Mouse (Mus musculus) limb, embryonic 12.5 days (tissue): ENCODE data around the gene Akap8. TPM values are rescaled to one million over a fixed set of nuclear protein-coding genes. Genes with fewer than 3 reads are reported as not detected.
A peak's percentile ranks its signal among the peaks of the same experiment; 100 is the strongest.

Experiments
- ATAC-seq: fragments of 200-750 bp; cut with Nextera tagmentation; 2 replicates; pipeline ENCODE4 v1.8.0; 2017; ENCODE audit warnings: low read depth, moderate TSS enrichment; ENCODE audit not compliant: insufficient number of reproducible peaks, insufficient read depth, low FRiP score, low TSS enrichment
- H3K27ac ChIP-seq: fragments of 300-500 bp; sonication (generic); 2 replicates; pipeline ENCODE4 v1.5.1; 2016; ENCODE audit warnings: mild to moderate bottlenecking, moderate library complexity
- H3K27me3 ChIP-seq: fragments of 300-500 bp; sonication (generic); 2 replicates; pipeline ENCODE4 v1.6.1; 2016; ENCODE audit warnings: mild to moderate bottlenecking, moderate library complexity
- H3K36me3 ChIP-seq: fragments of 300-500 bp; sonication (generic); 2 replicates; pipeline ENCODE4 v1.6.1; 2016; ENCODE audit warnings: mild to moderate bottlenecking, moderate library complexity
- H3K4me1 ChIP-seq: fragments of 300-500 bp; sonication (generic); replicated peaks from 2 replicates; pipeline ENCODE4 v1.6.1; 2016
- H3K4me2 ChIP-seq: fragments of 300-500 bp; sonication (generic); 2 replicates; pipeline ENCODE4 v1.6.1; 2016; ENCODE audit warnings: mild to moderate bottlenecking, moderate library complexity
- H3K4me3 ChIP-seq: fragments of 300-500 bp; sonication (generic); replicated peaks from 2 replicates; pipeline ENCODE4 v1.5.1; 2016; ENCODE audit warnings: mild to moderate bottlenecking
- H3K9ac ChIP-seq: fragments of 300-500 bp; sonication (generic); replicated peaks from 2 replicates; pipeline ENCODE4 v1.6.1; 2016; ENCODE audit warnings: mild to moderate bottlenecking, moderate library complexity
- H3K9me3 ChIP-seq: fragments of 300-500 bp; sonication (generic); 2 replicates; pipeline ENCODE4 v1.6.1; 2016; ENCODE audit warnings: mild to moderate bottlenecking, moderate library complexity
- WGBS: fragments of 180-500 bp; shearing (Covaris S2); methylation state at CpG from one replicate; pipeline ENCODE4 v1.1.7; 2016; 5-methylcytosine and 5-hydroxymethylcytosine counted together
- polyA plus RNA-seq: library from polyadenylated mRNA; unstranded; fragments of >200 nt; fragmentation: Nextera tagmentation; extraction: Ambion mirVana; gene quantifications from 2 replicates; pipeline ENCODE4 v1.2.1, GENCODE M21; 2016

Akap8 gene
- polyA plus RNA-seq, 1 experiment from 2014 or later, result 153 TPM

DNA sequence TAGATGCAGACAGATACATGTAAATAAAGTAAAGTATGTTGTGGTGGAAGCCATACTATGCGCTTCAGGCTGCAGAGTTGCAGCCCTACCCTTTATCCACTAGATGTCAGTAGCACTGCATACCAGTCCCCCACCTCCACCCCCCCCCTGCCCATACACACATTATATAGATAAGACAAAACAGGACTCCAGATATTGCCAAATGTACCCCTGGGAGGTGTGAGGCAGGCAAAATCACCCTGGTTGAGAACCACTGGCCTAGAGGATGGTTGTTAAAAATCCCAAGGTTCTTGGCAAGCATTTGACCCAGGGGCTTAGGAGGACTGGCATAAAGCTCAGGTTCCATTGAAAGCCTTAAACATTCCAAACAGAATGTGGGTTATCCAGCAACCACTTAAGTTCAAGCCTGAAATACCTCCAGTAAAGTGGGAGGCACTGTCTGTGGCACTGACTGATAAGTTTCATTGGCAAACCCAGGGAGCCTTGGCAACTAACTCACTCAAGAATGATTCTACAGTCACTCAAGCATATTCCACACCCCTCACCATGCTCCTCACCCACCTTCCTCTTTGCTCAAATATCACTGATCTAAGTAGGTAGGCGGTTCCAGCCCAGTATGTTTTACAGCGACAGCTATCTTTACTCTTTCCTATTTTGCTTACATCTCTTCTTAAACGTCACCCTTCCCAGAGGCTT, 28.1 kb upstream of the Akap8 start:
- ATAC-seq, result no peak
- Histone ChIP-seq H3K27ac (peak overlapping the region; percentile 41), H3K27me3 (no peaks in the 10 kb centered on the region), H3K36me3 (peaks cover 25% of the 10 kb centered on the region), H3K9ac (peak overlapping the region; percentile 76; the same call in 1 of the 2 replicates), H3K4me2 (peak overlapping the region; percentile 84), H3K4me1 (peaks cover 18% of the 10 kb centered on the region), H3K9me3 (no peaks in the 10 kb centered on the region), H3K4me3 (peak overlapping the region; percentile 81)
- WGBS, result 19% methylated on average over 4 of the region's 4 CpGs

DNA sequence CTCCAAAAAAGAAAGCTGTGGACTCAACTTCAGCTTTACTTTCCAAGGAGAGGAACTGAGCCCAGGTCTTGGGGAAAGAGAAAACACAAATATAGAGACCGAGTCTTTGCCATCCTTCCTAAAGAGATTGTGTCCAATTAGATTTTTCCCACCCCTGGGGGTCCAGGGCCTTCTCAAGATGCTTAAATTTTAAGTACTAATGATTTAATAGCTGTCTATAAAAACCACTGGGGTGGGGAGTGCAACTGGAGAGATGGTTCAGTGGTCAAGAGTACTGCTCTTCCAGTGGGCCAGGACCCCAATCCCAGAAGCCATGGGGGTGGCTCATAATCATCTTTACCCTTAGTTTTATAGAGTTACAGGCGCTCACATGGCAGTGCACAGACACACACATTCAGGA, 27.4 kb upstream of the Akap8 start:
- no peak for ATAC-seq
- WGBS, result 84% methylated on average over 2 of the region's 2 CpGs
- H3K27me3 ChIP-seq, result no peaks in the 10 kb centered on the region
- H3K4me1 ChIP-seq, result peaks cover 18% of the 10 kb centered on the region
- H3K27ac ChIP-seq, result no peak overlapping the region
- H3K9ac ChIP-seq, result no peak overlapping the region
- no peak overlapping the region for H3K4me3 ChIP-seq
- peaks cover 25% of the 10 kb centered on the region for H3K36me3 ChIP-seq
- H3K4me2 ChIP-seq, result peak overlapping the region; percentile 84; the same call in 1 of the 2 replicates
- H3K9me3 ChIP-seq, result no peaks in the 10 kb centered on the region

DNA sequence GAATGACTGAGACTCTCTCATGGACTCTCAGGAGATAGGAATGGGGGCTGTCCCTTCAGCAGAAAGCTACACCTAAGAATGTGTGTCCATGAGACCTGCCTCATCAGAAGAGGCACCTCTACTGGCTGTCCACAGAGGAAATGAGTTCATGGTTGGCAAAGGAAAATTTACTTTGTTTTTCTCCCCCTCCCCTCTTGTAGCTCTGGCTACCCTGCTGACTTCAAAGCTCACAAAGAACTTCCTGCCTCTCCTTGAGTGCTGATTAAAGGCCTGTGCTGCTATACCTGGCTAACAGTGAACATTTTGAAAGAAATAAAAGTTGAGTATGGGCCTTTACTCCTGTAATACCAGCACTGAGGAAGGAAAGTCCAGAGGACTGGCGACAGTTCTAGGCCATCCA, 20.1 kb upstream of the Akap8 start:
- H3K4me2 ChIP-seq, result no peak overlapping the region
- peaks cover 63% of the 10 kb centered on the region for H3K36me3 ChIP-seq
- H3K4me1 ChIP-seq, result no peaks in the 10 kb centered on the region
- 87% methylated on average over 1 of the region's 1 CpGs for WGBS
- no peak overlapping the region for H3K9ac ChIP-seq
- no peak overlapping the region for H3K4me3 ChIP-seq
- H3K9me3 ChIP-seq, result no peaks in the 10 kb centered on the region
- ATAC-seq, result no peak
- H3K27me3 ChIP-seq, result no peaks in the 10 kb centered on the region
- H3K27ac ChIP-seq, result no peak overlapping the region

- Histone ChIP-seq H3K36me3 (peaks cover 71% of the 10 kb centered on the region), H3K27ac (no peak overlapping the region), H3K9me3 (no peaks in the 10 kb centered on the region), H3K9ac (no peak overlapping the region), H3K4me2 (no peak overlapping the region), H3K4me3 (no peak overlapping the region), H3K4me1 (no peaks in the 10 kb centered on the region), H3K27me3 (no peaks in the 10 kb centered on the region)
- 85% methylated on average over 1 of the region's 1 CpGs for WGBS
- no peak for ATAC-seq
These were observed 19.1 kb upstream of the Akap8 start for GRCm38 (mm10) chr17:32340110-32340509.

DNA sequence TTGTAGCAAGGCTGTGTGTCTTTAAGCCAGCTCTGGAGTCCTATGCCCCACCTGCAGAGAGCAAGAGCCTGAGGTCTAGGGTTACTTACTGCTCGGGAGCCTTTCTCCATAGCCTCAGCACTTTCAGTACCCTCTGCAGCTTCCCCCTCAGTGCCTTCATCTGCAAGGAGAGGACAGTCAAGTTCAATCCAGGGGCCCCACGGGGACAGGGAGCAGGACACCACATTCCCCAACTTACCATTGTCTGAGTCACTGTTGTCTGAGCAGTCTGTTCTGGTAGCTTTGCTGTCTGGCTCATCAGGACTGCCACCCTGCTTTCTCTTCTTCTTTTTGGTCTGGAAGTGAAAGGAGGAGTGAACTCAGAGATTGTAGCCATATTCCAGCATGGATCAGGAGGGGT, 14.8 kb upstream of the Akap8 start:
- no peak for ATAC-seq
- Histone ChIP-seq H3K4me1 (no peaks in the 10 kb centered on the region), H3K27me3 (no peaks in the 10 kb centered on the region), H3K36me3 (peaks cover 86% of the 10 kb centered on the region), H3K27ac (no peak overlapping the region), H3K9ac (no peak overlapping the region), H3K9me3 (no peaks in the 10 kb centered on the region), H3K4me3 (no peak overlapping the region), H3K4me2 (no peak overlapping the region)
- 81% methylated on average over 2 of the region's 2 CpGs for WGBS

GRCm38 (mm10) chr17:32334921-32335320, 13.9 kb upstream of the Akap8 start:
- H3K4me2 ChIP-seq, result no peak overlapping the region
- H3K4me3 ChIP-seq, result no peak overlapping the region
- H3K27ac ChIP-seq, result no peak overlapping the region
- no peaks in the 10 kb centered on the region for H3K27me3 ChIP-seq
- 95% methylated on average over 12 of the region's 12 CpGs for WGBS
- H3K9ac ChIP-seq, result no peak overlapping the region
- peaks cover 94% of the 10 kb centered on the region for H3K36me3 ChIP-seq
- no peaks in the 10 kb centered on the region for H3K4me1 ChIP-seq
- H3K9me3 ChIP-seq, result no peaks in the 10 kb centered on the region
- no peak for ATAC-seq

DNA sequence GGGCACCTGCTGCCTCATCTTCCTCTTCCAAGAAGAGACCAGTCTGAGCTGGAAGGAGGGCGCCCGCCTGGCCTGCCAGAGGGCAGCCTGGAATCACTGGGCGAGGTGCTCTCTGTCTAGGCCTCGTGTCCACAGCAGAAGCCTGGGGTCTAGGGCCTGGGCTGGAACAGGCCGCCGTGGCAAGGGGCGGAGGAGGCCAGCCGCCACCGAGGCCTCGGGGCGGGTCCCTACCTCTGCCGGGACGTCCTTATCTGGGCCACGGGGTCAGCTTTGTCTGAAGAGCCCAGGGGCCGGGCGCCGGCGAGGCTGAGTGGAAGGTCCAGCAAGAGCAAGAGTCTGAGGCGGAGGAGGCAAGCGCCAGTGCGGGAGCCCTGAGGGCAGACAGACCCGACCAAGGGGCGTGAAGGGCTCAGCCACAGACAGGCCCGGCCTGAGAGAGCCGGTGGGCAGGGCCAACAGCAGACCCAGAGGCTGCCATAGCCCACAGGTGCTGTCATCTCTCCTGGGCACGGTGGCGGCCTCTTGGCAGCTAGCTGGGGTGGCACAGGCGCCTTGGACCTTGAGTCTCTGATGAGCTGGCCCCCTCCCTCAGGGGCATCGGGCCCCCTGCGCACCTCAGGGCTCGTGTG, 12.8 kb upstream of the Akap8 start:
- WGBS, result 90% methylated on average over 31 of the region's 31 CpGs
- H3K9ac ChIP-seq, result no peak overlapping the region
- no peaks in the 10 kb centered on the region for H3K4me1 ChIP-seq
- H3K4me2 ChIP-seq, result no peak overlapping the region
- H3K27ac ChIP-seq, result no peak overlapping the region
- no peaks in the 10 kb centered on the region for H3K27me3 ChIP-seq
- no peak overlapping the region for H3K4me3 ChIP-seq
- H3K9me3 ChIP-seq, result no peaks in the 10 kb centered on the region
- ATAC-seq, result no peak
- H3K36me3 ChIP-seq, result peaks cover 94% of the 10 kb centered on the region

- Histone ChIP-seq H3K4me3 (no peak overlapping the region), H3K27ac (no peak overlapping the region), H3K9me3 (no peaks in the 10 kb centered on the region), H3K4me1 (peaks cover 1% of the 10 kb centered on the region; the same call in 1 of the 2 replicates), H3K36me3 (peaks cover 76% of the 10 kb centered on the region), H3K9ac (no peak overlapping the region), H3K27me3 (no peaks in the 10 kb centered on the region), H3K4me2 (no peak overlapping the region)
- ATAC-seq, result no peak
These were observed 6.5 kb upstream of the Akap8 start for GRCm38 (mm10) chr17:32327501-32327900.

- no peak overlapping the region for H3K4me2 ChIP-seq
- H3K36me3 ChIP-seq, result peaks cover 42% of the 10 kb centered on the region
- no peak overlapping the region for H3K9ac ChIP-seq
- no peak overlapping the region for H3K4me3 ChIP-seq
- no peaks in the 10 kb centered on the region for H3K9me3 ChIP-seq
- WGBS, result 85% methylated on average over 1 of the region's 1 CpGs
- H3K27ac ChIP-seq, result no peak overlapping the region
- no peak for ATAC-seq
- H3K4me1 ChIP-seq, result peaks cover 21% of the 10 kb centered on the region
- H3K27me3 ChIP-seq, result no peaks in the 10 kb centered on the region
These were observed 1.8 kb upstream of the Akap8 start for GRCm38 (mm10) chr17:32322809-32323208.

GRCm38 (mm10) chr17:32321836-32322235, 798 bp upstream of the Akap8 start:
- 13% methylated on average over 6 of the region's 6 CpGs for WGBS
- Histone ChIP-seq H3K9ac (peak overlapping the region; percentile 69), H3K36me3 (peaks cover 46% of the 10 kb centered on the region)

GRCm38 (mm10) chr17:32321390-32321734, 324 bp upstream of the Akap8 start:
- Histone ChIP-seq H3K36me3 (peaks cover 46% of the 10 kb centered on the region), H3K9me3 (no peaks in the 10 kb centered on the region), H3K9ac (peak overlapping the region; percentile 69), H3K4me1 (peaks cover 21% of the 10 kb centered on the region), H3K4me2 (peak overlapping the region; percentile 75), H3K4me3 (peak overlapping the region; percentile 83), H3K27me3 (no peaks in the 10 kb centered on the region), H3K27ac (peak overlapping the region; percentile 92)
- peak; percentile 72 for ATAC-seq
- 0% methylated on average over 23 of the region's 23 CpGs for WGBS

More at GRCm38 (mm10) chr17:32321836-32322235, 798 bp upstream of the Akap8 start:
- ATAC-seq, result no peak
- H3K4me2 ChIP-seq, result peak overlapping the region; percentile 75
- H3K4me3 ChIP-seq, result peak overlapping the region; percentile 83
- no peaks in the 10 kb centered on the region for H3K27me3 ChIP-seq
- no peaks in the 10 kb centered on the region for H3K9me3 ChIP-seq
- peaks cover 21% of the 10 kb centered on the region for H3K4me1 ChIP-seq
- peak overlapping the region; percentile 92 for H3K27ac ChIP-seq

DNA sequence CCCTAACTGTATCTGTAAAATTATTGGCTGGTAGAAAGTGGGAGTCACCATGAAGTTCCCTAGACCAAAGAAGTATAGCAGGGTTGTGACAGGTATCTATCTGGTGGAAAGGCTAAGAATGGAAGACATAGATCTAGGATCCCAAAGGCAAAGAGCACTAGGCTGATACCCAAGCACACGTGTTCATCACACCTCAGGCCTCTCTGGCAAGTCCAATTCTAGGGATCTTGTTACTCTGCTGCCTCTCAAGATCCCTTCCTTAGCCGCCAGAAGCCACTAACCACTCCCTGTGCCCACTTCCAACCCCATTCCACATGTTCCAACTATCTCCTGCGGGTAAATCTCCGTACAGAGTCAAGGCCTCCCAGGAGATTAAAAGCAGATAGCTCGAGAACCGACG, 1.1 kb downstream of the Akap8 start:
- peak overlapping the region; percentile 79 for H3K4me2 ChIP-seq
- H3K4me1 ChIP-seq, result peaks cover 21% of the 10 kb centered on the region
- H3K36me3 ChIP-seq, result peaks cover 47% of the 10 kb centered on the region
- under 1% methylated on average over 7 of the region's 7 CpGs for WGBS
- H3K27ac ChIP-seq, result peak overlapping the region; percentile 96
- ATAC-seq, result no peak
- peak overlapping the region; percentile 83 for H3K4me3 ChIP-seq
- H3K27me3 ChIP-seq, result no peaks in the 10 kb centered on the region
- no peaks in the 10 kb centered on the region for H3K9me3 ChIP-seq
- H3K9ac ChIP-seq, result peak overlapping the region; percentile 85
